ENCODE assay signal across 8 mouse cellular contexts in the genomic region with DNA sequence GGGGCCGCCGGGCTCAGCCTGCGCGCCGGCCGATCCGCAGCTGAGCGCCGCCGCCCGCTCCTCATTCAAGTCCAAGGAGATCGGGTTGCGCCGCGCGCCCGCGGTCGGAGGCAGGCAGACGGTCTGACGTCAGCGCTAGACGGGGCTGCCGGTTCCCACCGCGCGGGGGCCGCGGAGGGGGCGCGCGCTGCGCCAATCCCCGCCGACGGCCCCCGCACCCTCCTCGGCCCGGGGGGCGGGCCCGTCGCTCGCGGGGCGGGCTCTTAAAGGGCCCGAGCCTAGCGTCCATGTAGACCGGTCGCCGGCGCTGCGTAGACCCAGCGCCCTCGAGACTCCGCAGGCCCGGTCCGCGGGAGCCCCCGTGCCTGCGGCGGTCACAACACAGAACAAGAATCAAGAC. TPM values are rescaled to one million over a fixed set of nuclear protein-coding genes. Genes with fewer than 3 reads are reported as not detected.
DNase-seq lines count a peak whose midpoint lies in the region; ATAC-seq and TF ChIP-seq lines count a peak whose summit lies in the region.

A gene (minus strand): TSS at position 125 of the 400 bp plus-strand sequence.

- ATAC-seq in embryonic facial prominence, embryonic 14.5 days (ENCODE audit: low read depth) = peak; percentile 96
- ATAC-seq in limb, embryonic 13.5 days (ENCODE audit: low FRiP score, low read depth) = peak; percentile 94
- ATAC-seq in midbrain, embryonic 15.5 days (replicated peaks) = peak; percentile 95

- H3K4me3 ChIP-seq in embryonic facial prominence, embryonic 14.5 days (ENCODE audit: low read depth, low read length) = peak within 1 kb of the TSS; percentile 94
- H3K4me3 ChIP-seq in limb, embryonic 13.5 days = peak within 1 kb of the TSS; percentile 99
- peak within 1 kb of the TSS; percentile 91 for H3K4me3 ChIP-seq in midbrain, embryonic 15.5 days
- H3K4me3 ChIP-seq in spleen, adult 2 months (ENCODE audit: extremely low read depth, insufficient read depth, insufficient read length) = peak within 1 kb of the TSS; percentile 65

- H3K4me1 ChIP-seq in embryonic facial prominence, embryonic 14.5 days (ENCODE audit: control insufficient read depth, insufficient read depth, low read length) = peaks cover 38% of the 10 kb centered on the region
- H3K4me1 ChIP-seq in limb, embryonic 13.5 days = peaks cover 72% of the 10 kb centered on the region
- peaks cover 42% of the 10 kb centered on the region for H3K4me1 ChIP-seq in midbrain, embryonic 15.5 days
- no peaks in the 10 kb centered on the region for H3K4me1 ChIP-seq in spleen, adult 2 months (ENCODE audit: control insufficient read depth, insufficient read depth, insufficient read length)

- H3K36me3 ChIP-seq in embryonic facial prominence, embryonic 14.5 days (ENCODE audit: control insufficient read depth, insufficient read depth, low read length) = no peaks in the 10 kb centered on the region
- H3K36me3 ChIP-seq in limb, embryonic 13.5 days = no peaks in the 10 kb centered on the region
- no peaks in the 10 kb centered on the region for H3K36me3 ChIP-seq in midbrain, embryonic 15.5 days (replicated peaks)
- no peaks in the 10 kb centered on the region for H3K36me3 ChIP-seq in spleen, adult 2 months (ENCODE audit: control insufficient read depth, insufficient read depth, low read length)

- peak within 1 kb of the TSS; percentile 94 for H3K27ac ChIP-seq in embryonic facial prominence, embryonic 14.5 days (replicated peaks; ENCODE audit: low read depth, low read length)
- H3K27ac ChIP-seq in limb, embryonic 13.5 days = peak within 1 kb of the TSS; percentile 91
- peak within 1 kb of the TSS; percentile 79 for H3K27ac ChIP-seq in midbrain, embryonic 15.5 days
- H3K27ac ChIP-seq in spleen, adult 2 months (ENCODE audit: insufficient read depth, low read length) = 0 out of 2 replicates have a peak within 1 kb of the TSS, but pooled peaks have one; percentile 15

- no peak for TF ChIP-seq CTCF in spleen, adult 2 months (IDR thresholded peaks at IDR 0.05; ENCODE audit: extremely low read depth, insufficient read depth, insufficient read length, insufficient replicate concordance)

- DNase-seq in adrenal gland, postnatal 4 days (ENCODE audit: low spot score in 2 of 2) = peak; percentile 60 to 71
- peak; percentile 97 for DNase-seq in embryonic facial prominence, embryonic 14.5 days (ENCODE audit: low spot score)
- DNase-seq in heart, adult 9 months (ENCODE audit: low spot score in 2 of 2) = peak; percentile 92 to 94
- peak; percentile 89 to 90 for DNase-seq in kidney, adult 8-10 months
- peak; percentile 47 to 76 for DNase-seq in spleen, adult 2 months (ENCODE audit: low read depth in 1 of 2, low spot score in 2 of 2)
- no peak for DNase-seq in c-Kit-positive CD71-positive TER-119-positive erythroid progenitor cells, embryonic 14.5 days (ENCODE audit: low spot score)

- H3K9me3 ChIP-seq in embryonic facial prominence, embryonic 14.5 days (ENCODE audit: control insufficient read depth, low read length) = no peaks in the 10 kb centered on the region
- H3K9me3 ChIP-seq in limb, embryonic 13.5 days = no peaks in the 10 kb centered on the region
- H3K9me3 ChIP-seq in midbrain, embryonic 15.5 days = no peaks in the 10 kb centered on the region

- peak within 1 kb of the TSS; percentile 98 for H3K9ac ChIP-seq in embryonic facial prominence, embryonic 14.5 days (ENCODE audit: low read depth, low read length)
- H3K9ac ChIP-seq in limb, embryonic 13.5 days = peak within 1 kb of the TSS; percentile 99
- peak within 1 kb of the TSS; percentile 94 for H3K9ac ChIP-seq in midbrain, embryonic 15.5 days

- WGBS in embryonic facial prominence, embryonic 14.5 days = 1% methylated on average over 14 of the region's 61 CpGs
- WGBS in limb, embryonic 13.5 days = under 1% methylated on average over 34 of the region's 61 CpGs
- WGBS in midbrain, embryonic 15.5 days = under 1% methylated on average over 41 of the region's 61 CpGs
- WGBS in spleen, adult 2 months = 2% methylated on average over 52 of the region's 61 CpGs

- no peaks in the 10 kb centered on the region for H3K27me3 ChIP-seq in embryonic facial prominence, embryonic 14.5 days (replicated peaks; ENCODE audit: control insufficient read depth, insufficient read depth, low read length)
- no peaks in the 10 kb centered on the region for H3K27me3 ChIP-seq in limb, embryonic 13.5 days
- H3K27me3 ChIP-seq in midbrain, embryonic 15.5 days (replicated peaks) = no peaks in the 10 kb centered on the region
- peaks cover 7% of the 10 kb centered on the region for H3K27me3 ChIP-seq in spleen, adult 2 months (ENCODE audit: control insufficient read depth, insufficient read depth, low read length)

- TF ChIP-seq POLR2A in spleen, adult 2 months (IDR thresholded peaks at IDR 0.05; ENCODE audit: low read depth, low read length) = peak; percentile 30

- H3K4me2 ChIP-seq in embryonic facial prominence, embryonic 14.5 days (ENCODE audit: low read depth, low read length) = peak within 1 kb of the TSS; percentile 87
- peak within 1 kb of the TSS; percentile 92 for H3K4me2 ChIP-seq in limb, embryonic 13.5 days (replicated peaks)
- H3K4me2 ChIP-seq in midbrain, embryonic 15.5 days = peak within 1 kb of the TSS; percentile 64

RNA-seq across cellular contexts. Expression of the gene that starts here (rescaled TPM):
- total RNA-seq in adrenal gland, postnatal 4 days (2021) = 10 to 100 TPM; 61.8 to 63.4 TPM
- 10.1 and 11.0 TPM in 2 replicates for polyA plus RNA-seq in embryonic facial prominence, embryonic 14.5 days (2014; fragmentation: Nextera tagmentation; extraction: Ambion mirVana)
- 5.6 and 6.0 TPM in 2 replicates for polyA plus RNA-seq in limb, embryonic 13.5 days (2015; fragmentation: Nextera tagmentation; extraction: Ambion mirVana)
- 4.1 and 4.6 TPM in 2 replicates for polyA plus RNA-seq in midbrain, embryonic 15.5 days (2015; fragmentation: Nextera tagmentation; extraction: Ambion mirVana)
- 13.1 and 21.4 TPM in 2 replicates for polyA plus RNA-seq in spleen, adult 2 months (2012; rRNA removed)

Comparison
In these comparisons a context has a peak if more than half of its experiments do, and no peak if none do; other contexts are left out.
1. H3K27ac ChIP-seq: peak in every context shown above with its lines; median percentile 94 in embryonic facial prominence, embryonic 14.5 days; 91 in limb, embryonic 13.5 days; 79 in midbrain, embryonic 15.5 days; 15 in spleen, adult 2 months.